Mouse (Mus musculus) C2C12 (cell line): ENCODE results near the gene 1700001K19Rik.

ENCODE experiments used
- CEBPB ChIP-seq: IDR thresholded peaks from one replicate; pipeline ENCODE4 v1.6.1; 2011; ENCODE audit warnings: low read depth, mild to moderate bottlenecking, control low read depth, moderate library complexity
- CTCF ChIP-seq: IDR thresholded peaks from one replicate; pipeline ENCODE4 v1.5.1; 2011; ENCODE audit not compliant: control insufficient read depth, insufficient read depth, insufficient read length
- MYOD1 ChIP-seq: IDR thresholded peaks from one replicate; pipeline ENCODE4 v1.6.1; 2011; ENCODE audit warnings: low read depth; ENCODE audit not compliant: control insufficient read depth, insufficient read length

DNA sequence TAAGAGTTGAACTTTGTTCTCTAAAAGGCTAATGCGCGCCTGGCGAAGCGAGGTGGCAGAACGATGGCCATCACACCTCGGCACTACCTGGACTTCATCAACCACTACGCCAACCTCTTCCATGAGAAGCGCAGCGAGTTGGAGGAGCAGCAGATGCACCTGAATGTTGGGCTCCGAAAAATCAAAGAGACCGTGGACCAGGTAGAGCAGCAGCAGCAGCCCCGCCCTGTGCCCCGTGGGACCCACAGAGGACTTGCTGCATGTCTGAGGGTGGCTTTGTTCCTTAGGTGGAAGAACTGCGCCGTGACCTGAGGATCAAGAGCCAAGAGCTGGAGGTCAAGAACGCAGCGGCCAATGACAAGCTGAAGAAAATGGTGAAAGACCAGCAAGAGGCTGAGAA, 31.0 kb downstream of the 1700001K19Rik start:
- no peak for TF ChIP-seq CEBPB
- no peak for TF ChIP-seq CTCF
- TF ChIP-seq MYOD1: no peak
